In the genomic region with DNA sequence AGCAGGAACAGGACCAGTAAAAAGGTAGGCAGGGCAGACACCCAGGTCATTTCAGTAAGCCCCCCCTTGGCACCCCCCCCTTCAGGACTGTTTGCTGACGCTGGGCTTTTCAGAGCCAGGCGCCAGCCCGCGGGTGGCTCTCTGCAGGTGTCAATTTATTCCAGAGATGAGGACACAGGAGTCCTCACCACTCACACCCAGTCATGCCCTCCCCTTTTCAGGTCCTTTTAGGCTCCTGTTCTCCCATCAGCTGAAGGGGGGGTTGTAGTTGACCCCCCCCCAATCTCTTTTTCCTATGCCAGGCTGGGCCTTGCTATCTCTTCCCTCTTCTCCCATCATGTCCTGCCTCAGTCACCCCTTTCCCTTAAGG, we compare ENCODE assay signal across 11 mouse cellular contexts. TPM values are rescaled to one million over a fixed set of nuclear protein-coding genes. Genes with fewer than 3 reads are reported as not detected.
DNase-seq lines count a peak whose midpoint lies in the region; ATAC-seq and TF ChIP-seq lines count a peak whose summit lies in the region.
"Had no signal": no experiment of that assay in that cellular context is flagged by ENCODE, and none has a peak within 500 bp of the region (broad histone marks: within the 10 kb centered on the region; RNA-seq: fewer than 3 reads in every experiment).

No protein-coding gene starts in this region.

- no peaks in the 10 kb centered on the region for H3K36me3 ChIP-seq in heart, embryonic 14.5 days (ENCODE audit: control insufficient read depth, insufficient read depth, low read length)
- peaks cover 7% of the 10 kb centered on the region for H3K36me3 ChIP-seq in embryonic facial prominence, embryonic 11.5 days (replicated peaks; ENCODE audit: control insufficient read depth, insufficient read depth, low read depth, low read length)
- peaks cover 15% of the 10 kb centered on the region for H3K36me3 ChIP-seq in hindbrain, embryonic 15.5 days
- peaks cover 14% of the 10 kb centered on the region for H3K36me3 ChIP-seq in midbrain, postnatal 0 days (ENCODE audit: insufficient read depth, low read length)

- no peak for ATAC-seq in heart, embryonic 14.5 days (ENCODE audit: insufficient number of reproducible peaks, insufficient read depth, low FRiP score, low read depth)
- no peak for ATAC-seq in embryonic facial prominence, embryonic 11.5 days (replicated peaks; ENCODE audit: insufficient number of reproducible peaks, low FRiP score, low TSS enrichment, low read depth)
- no peak for ATAC-seq in hindbrain, embryonic 15.5 days (ENCODE audit: low FRiP score, low read depth)
- no peak for ATAC-seq in midbrain, postnatal 0 days (ENCODE audit: low FRiP score)
- ATAC-seq in megakaryocyte-erythroid progenitor cell, adult 5-6 weeks (replicated peaks; ENCODE audit: low FRiP score, low TSS enrichment, poor library complexity, severe bottlenecking): no peak

- no peaks in the 10 kb centered on the region for H3K9me3 ChIP-seq in heart, embryonic 14.5 days (ENCODE audit: control insufficient read depth, low read length)
- H3K9me3 ChIP-seq in embryonic facial prominence, embryonic 11.5 days (replicated peaks; ENCODE audit: control insufficient read depth, low read length): no peaks in the 10 kb centered on the region
- no peaks in the 10 kb centered on the region for H3K9me3 ChIP-seq in hindbrain, embryonic 15.5 days
- no peaks in the 10 kb centered on the region for H3K9me3 ChIP-seq in midbrain, postnatal 0 days (ENCODE audit: low read length)

- peaks cover 44% of the 10 kb centered on the region for H3K27me3 ChIP-seq in heart, embryonic 14.5 days (ENCODE audit: control insufficient read depth, insufficient read depth, low read length)
- 0 out of 2 replicates have a peak, but pooled peaks cover 2% of the 10 kb centered on the region for H3K27me3 ChIP-seq in embryonic facial prominence, embryonic 11.5 days (ENCODE audit: control insufficient read depth, insufficient read depth, low read length)
- H3K27me3 ChIP-seq in hindbrain, embryonic 15.5 days: no peaks in the 10 kb centered on the region
- H3K27me3 ChIP-seq in midbrain, postnatal 0 days (ENCODE audit: insufficient read depth, low read length): no peaks in the 10 kb centered on the region

- no peak overlapping the region; the same call in 1 of the 2 replicates for H3K9ac ChIP-seq in heart, embryonic 14.5 days (ENCODE audit: low read length)
- H3K9ac ChIP-seq in embryonic facial prominence, embryonic 11.5 days (replicated peaks; ENCODE audit: low read length): peak overlapping the region; percentile 84; the same call in 1 of the 2 replicates
- H3K9ac ChIP-seq in hindbrain, embryonic 15.5 days: peak overlapping the region; percentile 97
- H3K9ac ChIP-seq in midbrain, postnatal 0 days (replicated peaks; ENCODE audit: low read length, poor library complexity, severe bottlenecking): peak overlapping the region; percentile 98

- 20% methylated on average over 4 of the region's 4 CpGs for WGBS in heart, embryonic 14.5 days
- WGBS in embryonic facial prominence, embryonic 11.5 days: 0% methylated on average over 4 of the region's 4 CpGs
- 2% methylated on average over 4 of the region's 4 CpGs for WGBS in hindbrain, embryonic 15.5 days
- WGBS in midbrain, postnatal 0 days: 4% methylated on average over 3 of the region's 4 CpGs

- no peak for DNase-seq in heart, postnatal 14 days
- no peak for DNase-seq in embryonic facial prominence, embryonic 11.5 days (ENCODE audit: low spot score)
- no peak for DNase-seq in midbrain, postnatal 0 days (ENCODE audit: low spot score)
- no peak for DNase-seq in adrenal gland, adult 8-10 months
- no peak for DNase-seq in adrenal gland, postnatal 36 days
- DNase-seq: lung, adult 18-20 months had no signal

- intact Hi-C loops in heart, postnatal 14 days (cut with DNase I): loop anchor here (2.0 to 5.0 kb wide), 2 partner anchors 33 to 41 kb away; a partner anchor contains a TSS

- peak overlapping the region; percentile 89; the same call in 1 of the 2 replicates for H3K4me2 ChIP-seq in heart, embryonic 14.5 days (ENCODE audit: low read length)
- peak overlapping the region; percentile 93 for H3K4me2 ChIP-seq in embryonic facial prominence, embryonic 11.5 days (ENCODE audit: low read depth, low read length)
- H3K4me2 ChIP-seq in hindbrain, embryonic 15.5 days: peak overlapping the region; percentile 96
- H3K4me2 ChIP-seq in midbrain, postnatal 0 days (ENCODE audit: low read depth, low read length, poor library complexity, severe bottlenecking): peak overlapping the region; percentile 97

- TF ChIP-seq CTCF in midbrain, postnatal 0 days (IDR thresholded peaks at IDR 0.05): no peak

- peaks cover 3 to 24% of the 10 kb centered on the region in 2 experiments; a peak in 3 of 4 replicates for H3K4me1 ChIP-seq in heart, embryonic 14.5 days (ENCODE audit: control insufficient read depth in 2 of 2, insufficient read depth in 2 of 2, low read length in 2 of 2)
- peaks cover 9% of the 10 kb centered on the region for H3K4me1 ChIP-seq in embryonic facial prominence, embryonic 11.5 days (ENCODE audit: control insufficient read depth, insufficient read depth, low read length)
- peaks cover 41% of the 10 kb centered on the region for H3K4me1 ChIP-seq in hindbrain, embryonic 15.5 days (replicated peaks)
- peaks cover 11% of the 10 kb centered on the region; the same call in 1 of the 2 replicates for H3K4me1 ChIP-seq in midbrain, postnatal 0 days (ENCODE audit: insufficient read depth, low read length)

- no peak overlapping the region for H3K27ac ChIP-seq in heart, embryonic 14.5 days (replicated peaks in 1 of 2; ENCODE audit: control insufficient read depth in 1 of 2, insufficient read depth in 1 of 2, low read depth in 2 of 2, low read length in 2 of 2)
- H3K27ac ChIP-seq in embryonic facial prominence, embryonic 11.5 days (replicated peaks; ENCODE audit: low read depth, low read length): no peak overlapping the region
- H3K27ac ChIP-seq in hindbrain, embryonic 15.5 days (replicated peaks): peak overlapping the region; percentile 97
- peak overlapping the region; percentile 97 for H3K27ac ChIP-seq in midbrain, postnatal 0 days (ENCODE audit: low read depth, low read length)

- peak overlapping the region in 1 of 2 experiments; percentile 67; a peak in 1 of 4 replicates for H3K4me3 ChIP-seq in heart, embryonic 14.5 days (ENCODE audit: control insufficient read depth in 1 of 2, insufficient read depth in 1 of 2, low read depth in 1 of 2, low read length in 2 of 2)
- peak overlapping the region; percentile 79 for H3K4me3 ChIP-seq in embryonic facial prominence, embryonic 11.5 days (ENCODE audit: low read depth, low read length)
- H3K4me3 ChIP-seq in hindbrain, embryonic 15.5 days: peak overlapping the region; percentile 91
- peak overlapping the region; percentile 91 for H3K4me3 ChIP-seq in midbrain, postnatal 0 days (ENCODE audit: low read depth, low read length)

RNA-seq across cellular contexts. Expression of a gene that starts 1.6 kb away (rescaled TPM):
- polyA plus RNA-seq in heart, embryonic 14.5 days (2014; fragmentation: Nextera tagmentation; extraction: Ambion mirVana): 2.4 and 2.6 TPM in 2 replicates
- 10 to 100 TPM in 1 of 2 experiments, 1 to 10 TPM in 1; 7.9 to 10.4 TPM for total RNA-seq in heart, postnatal 14 days (2021)
- 8.2 and 9.1 TPM in 2 replicates for polyA plus RNA-seq in embryonic facial prominence, embryonic 11.5 days (2014; fragmentation: Nextera tagmentation; extraction: Ambion mirVana)
- 20.9 and 21.0 TPM in 2 replicates for polyA plus RNA-seq in hindbrain, embryonic 15.5 days (2015; fragmentation: Nextera tagmentation; extraction: Ambion mirVana)
- 117 and 137 TPM in 2 replicates for total RNA-seq in midbrain, postnatal 0 days (2014; rRNA removed)
- 21.0 and 23.5 TPM in 2 replicates for polyA plus RNA-seq in midbrain, postnatal 0 days (2015; fragmentation: Nextera tagmentation; extraction: Ambion mirVana)
- total RNA-seq in megakaryocyte-erythroid progenitor cell, adult 5-6 weeks (2014; fragmentation: Nextera tagmentation): 7.9 and 8.3 TPM in 2 replicates
- total RNA-seq in megakaryocyte-erythroid progenitor cell, adult 5-6 weeks (2017): 2.9 and 3.8 TPM in 2 replicates
- total RNA-seq in adrenal gland, adult 8-10 months (2022): 10 to 100 TPM; 22.2 to 48.7 (median 35.8) TPM
- total RNA-seq in adrenal gland, postnatal 36 days (2021): 10 to 100 TPM; 14.4 to 22.3 TPM

RNA-seq across cellular contexts. Expression of a gene that starts 2.4 kb away (rescaled TPM):
- 340 and 379 TPM in 2 replicates for polyA plus RNA-seq in heart, embryonic 14.5 days (2014; fragmentation: Nextera tagmentation; extraction: Ambion mirVana)
- 100 to 1,000 TPM; 134 to 138 TPM for total RNA-seq in heart, postnatal 14 days (2021)
- 294 and 335 TPM in 2 replicates for polyA plus RNA-seq in embryonic facial prominence, embryonic 11.5 days (2014; fragmentation: Nextera tagmentation; extraction: Ambion mirVana)
- 375 and 391 TPM in 2 replicates for polyA plus RNA-seq in hindbrain, embryonic 15.5 days (2015; fragmentation: Nextera tagmentation; extraction: Ambion mirVana)
- 95.5 and 103 TPM in 2 replicates for total RNA-seq in midbrain, postnatal 0 days (2014; rRNA removed)
- 349 and 370 TPM in 2 replicates for polyA plus RNA-seq in midbrain, postnatal 0 days (2015; fragmentation: Nextera tagmentation; extraction: Ambion mirVana)
- total RNA-seq in megakaryocyte-erythroid progenitor cell, adult 5-6 weeks (2014; fragmentation: Nextera tagmentation): 166 and 210 TPM in 2 replicates
- total RNA-seq in megakaryocyte-erythroid progenitor cell, adult 5-6 weeks (2017): 64.8 and 66.7 TPM in 2 replicates
- 100 to 1,000 TPM; 122 to 164 (median 149) TPM for total RNA-seq in adrenal gland, adult 8-10 months (2022)
- 100 to 1,000 TPM; 144 to 166 TPM for total RNA-seq in adrenal gland, postnatal 36 days (2021)

RNA-seq across cellular contexts. Expression of a gene that starts 10.2 kb away (rescaled TPM):
- 66.5 and 75.8 TPM in 2 replicates for polyA plus RNA-seq in heart, embryonic 14.5 days (2014; fragmentation: Nextera tagmentation; extraction: Ambion mirVana)
- 10 to 100 TPM; 34.0 to 35.9 TPM for total RNA-seq in heart, postnatal 14 days (2021)
- polyA plus RNA-seq in embryonic facial prominence, embryonic 11.5 days (2014; fragmentation: Nextera tagmentation; extraction: Ambion mirVana): 90.0 and 102 TPM in 2 replicates
- polyA plus RNA-seq in hindbrain, embryonic 15.5 days (2015; fragmentation: Nextera tagmentation; extraction: Ambion mirVana): 46.0 and 47.5 TPM in 2 replicates
- 24.1 and 26.6 TPM in 2 replicates for total RNA-seq in midbrain, postnatal 0 days (2014; rRNA removed)
- polyA plus RNA-seq in midbrain, postnatal 0 days (2015; fragmentation: Nextera tagmentation; extraction: Ambion mirVana): 33.5 and 35.0 TPM in 2 replicates
- 54.7 and 61.3 TPM in 2 replicates for total RNA-seq in megakaryocyte-erythroid progenitor cell, adult 5-6 weeks (2014; fragmentation: Nextera tagmentation)
- 14.5 and 14.8 TPM in 2 replicates for total RNA-seq in megakaryocyte-erythroid progenitor cell, adult 5-6 weeks (2017)
- 10 to 100 TPM; 40.2 to 69.1 (median 62.1) TPM for total RNA-seq in adrenal gland, adult 8-10 months (2022)
- 10 to 100 TPM; 49.3 to 50.4 TPM for total RNA-seq in adrenal gland, postnatal 36 days (2021)

RNA-seq across cellular contexts. Expression of a gene that starts 14.0 kb away (rescaled TPM):
- polyA plus RNA-seq in heart, embryonic 14.5 days (2014; fragmentation: Nextera tagmentation; extraction: Ambion mirVana): not detected in 2 replicates
- total RNA-seq in heart, postnatal 14 days (2021): not detected
- polyA plus RNA-seq in embryonic facial prominence, embryonic 11.5 days (2014; fragmentation: Nextera tagmentation; extraction: Ambion mirVana): 0.27 TPM in 1 of 2 replicates, not detected in the other
- polyA plus RNA-seq in hindbrain, embryonic 15.5 days (2015; fragmentation: Nextera tagmentation; extraction: Ambion mirVana): 0.21 and 0.34 TPM in 2 replicates
- 0.93 TPM in 1 of 2 replicates, not detected in the other for total RNA-seq in midbrain, postnatal 0 days (2014; rRNA removed)
- polyA plus RNA-seq in midbrain, postnatal 0 days (2015; fragmentation: Nextera tagmentation; extraction: Ambion mirVana): 0.20 and 0.27 TPM in 2 replicates
- total RNA-seq in megakaryocyte-erythroid progenitor cell, adult 5-6 weeks (2014; fragmentation: Nextera tagmentation): not detected in 2 replicates
- not detected in 2 replicates for total RNA-seq in megakaryocyte-erythroid progenitor cell, adult 5-6 weeks (2017)
- total RNA-seq in adrenal gland, adult 8-10 months (2022): under 1 TPM in 1 of 4 experiments, not detected in 3; 0.38 TPM
- total RNA-seq in adrenal gland, postnatal 36 days (2021): not detected
- polyA plus RNA-seq: heart, postnatal 0 days had no signal

RNA-seq across cellular contexts. Expression of a gene that starts 17.7 kb away (rescaled TPM):
- not detected in 2 replicates for polyA plus RNA-seq in heart, embryonic 14.5 days (2014; fragmentation: Nextera tagmentation; extraction: Ambion mirVana)
- total RNA-seq in heart, postnatal 14 days (2021): not detected
- not detected in 2 replicates for polyA plus RNA-seq in embryonic facial prominence, embryonic 11.5 days (2014; fragmentation: Nextera tagmentation; extraction: Ambion mirVana)
- not detected in 2 replicates for polyA plus RNA-seq in hindbrain, embryonic 15.5 days (2015; fragmentation: Nextera tagmentation; extraction: Ambion mirVana)
- not detected in 2 replicates for total RNA-seq in midbrain, postnatal 0 days (2014; rRNA removed)
- polyA plus RNA-seq in midbrain, postnatal 0 days (2015; fragmentation: Nextera tagmentation; extraction: Ambion mirVana): not detected in 2 replicates
- not detected in 2 replicates for total RNA-seq in megakaryocyte-erythroid progenitor cell, adult 5-6 weeks (2014; fragmentation: Nextera tagmentation)
- not detected in 2 replicates for total RNA-seq in megakaryocyte-erythroid progenitor cell, adult 5-6 weeks (2017)
- not detected for total RNA-seq in adrenal gland, adult 8-10 months (2022)
- not detected for total RNA-seq in adrenal gland, postnatal 36 days (2021)
- total RNA-seq: ES-E14 had no signal
- polyA plus RNA-seq: heart, postnatal 0 days had no signal

Comparison
In these comparisons a context has a peak if more than half of its experiments do, and no peak if none do; other contexts are left out.
1. H3K27ac ChIP-seq: peak in hindbrain, embryonic 15.5 days (single experiment) and midbrain, postnatal 0 days (single experiment); none in heart, embryonic 14.5 days (0 of 2) and embryonic facial prominence, embryonic 11.5 days (single experiment).
2. Peak in every context shown above with its lines, with median percentiles within 50 percentile points of each other: H3K4me2 ChIP-seq.